Mouse (Mus musculus): ENCODE data around the gene Myo15b. TPM values are rescaled to one million over a fixed set of nuclear protein-coding genes. Genes with fewer than 3 reads are reported as not detected.

Gene Myo15b
- 11.7 and 12.1 TPM in 2 replicates for polyA plus RNA-seq (2012; rRNA removed)

DNA sequence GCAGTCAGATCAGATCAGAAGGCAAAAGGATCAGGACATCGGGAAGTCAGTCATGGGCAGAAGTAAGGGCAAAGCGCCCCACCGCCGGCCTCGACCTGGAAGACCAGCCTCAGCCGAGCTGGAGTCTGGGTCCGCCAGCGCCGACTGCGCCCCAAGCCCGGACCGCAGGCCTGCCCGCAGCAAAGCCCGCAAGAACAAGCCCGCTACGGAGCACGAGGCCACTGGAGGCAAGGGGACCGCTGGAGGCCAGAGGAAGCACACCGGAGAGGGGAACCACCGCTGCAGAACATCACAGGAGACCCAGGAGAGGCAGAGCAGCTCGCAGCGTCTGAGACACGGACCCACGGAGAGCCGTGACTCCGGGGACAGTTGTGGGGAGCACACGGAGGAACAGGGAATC lies at the start of gene Myo15b:
TSS of gene Myo15b (plus strand) at position 53 of the 400 bp plus-strand sequence.
- peaks cover 23% of the 10 kb centered on the region for H3K4me1 ChIP-seq (ENCODE audit: control insufficient read depth, insufficient read depth, low read length)
- TF ChIP-seq POLR2A (IDR thresholded peaks at IDR 0.05; ENCODE audit: control insufficient read depth, low read depth, low read length) (no peak), CTCF (IDR thresholded peaks at IDR 0.05; ENCODE audit: control insufficient read depth, insufficient read depth, insufficient replicate concordance, low read depth, low read length) (no peak)
- H3K27ac ChIP-seq (ENCODE audit: control insufficient read depth, insufficient read depth, low read depth, low read length) = no peak within 1 kb of the TSS
- no peaks in the 10 kb centered on the region for H3K36me3 ChIP-seq (ENCODE audit: control insufficient read depth, insufficient read depth, low read length)
- no peaks in the 10 kb centered on the region; the same call in 1 of the 2 replicates for H3K27me3 ChIP-seq (ENCODE audit: control insufficient read depth, insufficient read depth, low read length)
- peak within 1 kb of the TSS; percentile 72 for H3K4me3 ChIP-seq (ENCODE audit: control insufficient read depth, low read depth, low read length)

DNA sequence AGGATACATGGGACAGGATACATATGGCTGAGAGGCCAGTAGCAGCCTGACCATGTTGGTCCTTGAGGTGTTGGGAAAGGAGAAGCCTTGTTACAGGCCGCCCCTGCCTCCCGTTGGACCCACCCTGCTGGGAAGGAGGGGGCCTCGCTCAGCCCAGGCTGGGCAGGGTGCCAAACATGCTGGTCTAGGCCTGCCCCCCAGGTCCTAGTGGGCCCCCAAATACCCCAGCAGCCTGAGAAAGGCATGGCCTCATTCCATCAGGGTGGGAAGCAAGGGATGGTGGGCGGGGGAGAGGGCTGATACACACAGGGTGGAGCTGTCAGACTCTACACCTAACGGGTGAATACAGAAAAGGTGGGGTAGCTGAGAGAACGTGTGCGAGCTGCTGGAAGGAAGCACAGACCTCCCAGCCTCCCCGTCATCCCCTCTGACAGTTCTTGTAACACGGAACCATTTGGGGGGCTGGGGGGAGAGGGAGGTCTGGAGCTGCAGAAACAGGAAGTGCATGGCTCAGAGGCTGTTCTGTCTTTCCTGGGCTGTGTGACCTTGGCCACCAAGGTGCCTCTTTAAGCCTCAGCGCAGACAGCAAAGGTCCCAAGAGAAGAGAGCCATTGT lies 49.4 kb upstream of the Myo15b start:
- H3K27ac ChIP-seq (ENCODE audit: control insufficient read depth, insufficient read depth, low read depth, low read length) = no peak overlapping the region
- no peak overlapping the region for H3K4me3 ChIP-seq (ENCODE audit: control insufficient read depth, low read depth, low read length)
- H3K36me3 ChIP-seq (ENCODE audit: control insufficient read depth, insufficient read depth, low read length) = no peaks in the 10 kb centered on the region
- peaks cover 10% of the 10 kb centered on the region for H3K4me1 ChIP-seq (ENCODE audit: control insufficient read depth, insufficient read depth, low read length)
- no peaks in the 10 kb centered on the region for H3K27me3 ChIP-seq (ENCODE audit: control insufficient read depth, insufficient read depth, low read length)
- no peak for TF ChIP-seq POLR2A (IDR thresholded peaks at IDR 0.05; ENCODE audit: control insufficient read depth, low read depth, low read length)
- no peak for TF ChIP-seq CTCF (IDR thresholded peaks at IDR 0.05; ENCODE audit: control insufficient read depth, insufficient read depth, insufficient replicate concordance, low read depth, low read length)

DNA sequence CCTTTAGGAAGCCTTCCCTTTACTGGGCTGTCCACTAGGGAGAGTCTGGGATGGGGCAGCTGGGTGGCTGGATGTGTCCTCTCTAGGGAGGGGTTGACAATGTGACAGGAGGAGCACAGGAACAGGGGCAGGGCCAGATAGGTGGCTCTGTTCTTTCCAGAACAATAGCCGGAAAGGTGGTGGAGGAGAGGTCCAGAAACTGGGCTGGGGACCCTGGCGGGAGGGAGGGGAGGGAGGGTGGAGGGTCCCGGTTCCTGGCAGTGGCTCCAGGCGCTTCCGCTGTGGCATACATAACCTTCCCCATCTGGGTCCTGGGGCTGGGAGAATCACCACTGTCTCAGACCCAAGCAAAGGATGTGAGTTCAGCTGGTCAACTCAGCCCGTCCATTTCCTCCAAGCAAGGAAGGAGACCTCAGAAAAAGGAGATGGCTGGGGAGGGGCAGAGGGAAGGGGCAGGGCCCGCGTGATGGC lies 48.9 kb upstream of the Myo15b start:
- H3K27ac ChIP-seq (ENCODE audit: control insufficient read depth, insufficient read depth, low read depth, low read length) = no peak overlapping the region
- TF ChIP-seq POLR2A (IDR thresholded peaks at IDR 0.05; ENCODE audit: control insufficient read depth, low read depth, low read length) = no peak
- no peak for TF ChIP-seq CTCF (IDR thresholded peaks at IDR 0.05; ENCODE audit: control insufficient read depth, insufficient read depth, insufficient replicate concordance, low read depth, low read length)
- no peaks in the 10 kb centered on the region for H3K36me3 ChIP-seq (ENCODE audit: control insufficient read depth, insufficient read depth, low read length)
- H3K27me3 ChIP-seq (ENCODE audit: control insufficient read depth, insufficient read depth, low read length) = no peaks in the 10 kb centered on the region
- H3K4me3 ChIP-seq (ENCODE audit: control insufficient read depth, low read depth, low read length) = no peak overlapping the region
- peaks cover 15% of the 10 kb centered on the region for H3K4me1 ChIP-seq (ENCODE audit: control insufficient read depth, insufficient read depth, low read length)

DNA sequence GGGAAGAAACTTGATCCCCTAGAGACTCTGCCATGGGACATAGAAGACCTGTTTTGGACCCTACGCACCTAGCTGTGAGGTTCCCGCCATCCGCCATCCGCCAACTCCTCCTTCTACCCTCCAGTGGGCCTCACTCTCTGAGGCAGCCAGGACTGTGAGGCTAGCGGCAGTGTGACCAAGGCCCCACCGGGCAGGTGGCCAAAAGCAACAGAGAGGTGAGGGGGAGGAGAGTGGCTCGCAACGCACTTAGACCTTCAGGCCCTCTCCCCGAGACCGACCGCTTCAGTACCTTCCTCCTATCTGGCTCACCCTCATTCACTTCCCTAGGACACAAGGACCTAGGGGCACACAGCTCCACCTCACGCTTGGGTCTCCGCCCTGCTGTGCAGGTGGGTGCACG lies 47.8 kb upstream of the Myo15b start:
- no peak for TF ChIP-seq CTCF (IDR thresholded peaks at IDR 0.05; ENCODE audit: control insufficient read depth, insufficient read depth, insufficient replicate concordance, low read depth, low read length)
- TF ChIP-seq POLR2A (IDR thresholded peaks at IDR 0.05; ENCODE audit: control insufficient read depth, low read depth, low read length) = no peak
- Histone ChIP-seq H3K4me1 (ENCODE audit: control insufficient read depth, insufficient read depth, low read length) (peaks cover 23% of the 10 kb centered on the region), H3K36me3 (ENCODE audit: control insufficient read depth, insufficient read depth, low read length) (no peaks in the 10 kb centered on the region), H3K4me3 (ENCODE audit: control insufficient read depth, low read depth, low read length) (no peak overlapping the region), H3K27ac (ENCODE audit: control insufficient read depth, insufficient read depth, low read depth, low read length) (no peak overlapping the region), H3K27me3 (ENCODE audit: control insufficient read depth, insufficient read depth, low read length) (no peaks in the 10 kb centered on the region)

DNA sequence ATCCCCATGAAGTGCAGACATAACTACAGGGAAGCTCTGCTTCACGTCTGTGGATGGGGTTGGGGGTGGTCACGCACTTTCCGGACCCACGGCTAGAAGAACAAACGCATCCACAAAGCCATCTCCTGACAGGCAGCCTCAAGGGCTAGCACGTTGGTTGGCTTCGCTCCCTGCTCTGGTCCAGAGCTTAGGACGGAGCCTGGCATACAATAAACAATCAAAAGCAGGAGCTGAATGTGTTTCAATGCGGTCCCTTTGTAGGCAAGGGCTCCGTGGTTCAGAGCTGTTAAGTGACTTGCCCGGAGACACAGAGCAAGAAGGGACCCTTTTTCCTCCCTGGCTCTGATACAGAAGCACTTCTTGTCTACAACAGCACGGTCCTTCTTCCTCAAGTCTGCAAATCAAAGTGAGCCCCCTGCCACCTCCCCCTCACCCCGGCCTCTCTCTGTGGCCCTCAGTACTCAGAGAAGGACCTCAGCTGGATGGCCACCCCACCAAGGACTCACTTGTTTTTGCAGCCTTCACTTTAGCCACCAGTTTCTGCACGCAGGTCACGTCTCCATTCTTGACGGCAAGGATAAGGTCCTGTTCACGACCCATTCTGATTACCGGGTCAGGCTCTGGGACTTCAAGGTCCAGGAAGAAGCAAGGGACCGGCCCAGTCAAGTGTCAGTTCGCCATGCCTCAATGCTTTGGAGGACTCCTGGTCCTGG lies 46.7 kb upstream of the Myo15b start:
- Histone ChIP-seq H3K4me3 (ENCODE audit: control insufficient read depth, low read depth, low read length) (no peak overlapping the region), H3K4me1 (ENCODE audit: control insufficient read depth, insufficient read depth, low read length) (peaks cover 24% of the 10 kb centered on the region), H3K27me3 (ENCODE audit: control insufficient read depth, insufficient read depth, low read length) (no peaks in the 10 kb centered on the region), H3K36me3 (ENCODE audit: control insufficient read depth, insufficient read depth, low read length) (no peaks in the 10 kb centered on the region), H3K27ac (ENCODE audit: control insufficient read depth, insufficient read depth, low read depth, low read length) (no peak overlapping the region)
- no peak for TF ChIP-seq CTCF (IDR thresholded peaks at IDR 0.05; ENCODE audit: control insufficient read depth, insufficient read depth, insufficient replicate concordance, low read depth, low read length)

DNA sequence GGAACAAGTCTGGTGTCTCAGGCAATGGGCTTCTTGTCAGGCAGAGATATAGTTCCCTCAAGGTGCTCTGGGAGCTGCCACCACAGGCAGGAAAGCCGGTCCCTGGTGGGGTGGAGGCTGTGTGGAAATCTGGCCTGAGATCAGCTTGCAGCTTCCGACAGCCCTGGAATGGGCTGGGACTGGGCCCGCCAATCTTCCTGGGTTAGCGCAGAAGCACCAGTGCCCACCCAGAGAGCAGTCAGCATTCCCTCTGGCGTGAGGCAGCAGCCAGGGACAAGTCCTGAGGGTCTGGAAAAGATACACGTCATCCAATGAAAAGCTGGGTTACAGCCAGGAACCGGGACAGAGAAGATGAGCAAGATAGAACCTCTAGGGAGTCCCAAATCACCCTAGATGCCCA lies 46.1 kb upstream of the Myo15b start:
- no peak overlapping the region for H3K4me3 ChIP-seq (ENCODE audit: control insufficient read depth, low read depth, low read length)
- no peaks in the 10 kb centered on the region for H3K27me3 ChIP-seq (ENCODE audit: control insufficient read depth, insufficient read depth, low read length)
- no peak for TF ChIP-seq CTCF (IDR thresholded peaks at IDR 0.05; ENCODE audit: control insufficient read depth, insufficient read depth, insufficient replicate concordance, low read depth, low read length)
- no peak for TF ChIP-seq POLR2A (IDR thresholded peaks at IDR 0.05; ENCODE audit: control insufficient read depth, low read depth, low read length)
- H3K36me3 ChIP-seq (ENCODE audit: control insufficient read depth, insufficient read depth, low read length) = no peaks in the 10 kb centered on the region
- peaks cover 24% of the 10 kb centered on the region for H3K4me1 ChIP-seq (ENCODE audit: control insufficient read depth, insufficient read depth, low read length)
- H3K27ac ChIP-seq (ENCODE audit: control insufficient read depth, insufficient read depth, low read depth, low read length) = no peak overlapping the region

DNA sequence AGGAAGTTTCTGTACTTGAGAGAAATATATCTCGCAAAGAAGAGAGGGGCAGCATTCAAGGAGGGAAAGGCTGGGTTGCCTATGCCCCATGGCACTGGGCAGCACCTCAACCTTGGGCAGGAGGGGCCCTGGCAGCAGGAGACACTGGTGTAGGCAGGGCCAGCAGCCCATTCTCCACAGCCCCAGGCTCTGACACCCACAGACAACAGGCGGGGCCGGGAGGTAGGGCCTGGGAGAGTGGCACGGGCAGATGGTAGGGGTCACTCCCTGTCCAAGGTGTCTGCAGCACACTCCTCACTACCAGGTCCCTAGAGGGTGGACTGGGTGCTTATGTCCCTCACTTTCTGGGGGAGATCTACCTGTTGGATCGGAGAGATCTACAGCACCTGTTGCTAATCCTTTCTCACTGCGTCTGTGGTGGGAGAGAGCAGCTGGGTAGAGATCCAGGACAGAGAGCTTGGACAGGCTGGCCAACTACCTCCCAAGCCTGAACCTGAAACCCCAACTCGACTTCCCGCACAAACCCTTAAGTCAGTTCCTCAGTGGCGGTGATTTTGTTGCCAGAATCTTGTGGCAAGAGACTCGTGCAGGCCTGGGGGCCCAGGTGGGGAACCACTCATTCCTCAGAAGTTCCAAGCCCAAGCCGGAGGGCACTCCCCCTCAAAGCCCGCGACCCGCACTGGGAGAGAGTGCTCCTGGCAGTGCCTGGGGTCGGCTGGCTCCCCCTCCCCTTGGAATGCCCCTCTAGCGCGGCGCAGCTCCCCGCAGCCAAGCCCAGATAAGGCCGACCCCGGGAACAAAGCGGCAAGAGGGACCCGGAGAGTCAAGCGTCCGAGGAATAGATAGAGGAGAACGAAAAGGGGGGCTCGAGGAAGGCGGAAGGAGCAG lies 45.4 kb upstream of the Myo15b start:
- TF ChIP-seq CTCF (IDR thresholded peaks at IDR 0.05; ENCODE audit: control insufficient read depth, insufficient read depth, insufficient replicate concordance, low read depth, low read length) (no peak), POLR2A (IDR thresholded peaks at IDR 0.05; ENCODE audit: control insufficient read depth, low read depth, low read length) (no peak)
- Histone ChIP-seq H3K36me3 (ENCODE audit: control insufficient read depth, insufficient read depth, low read length) (no peaks in the 10 kb centered on the region), H3K4me1 (ENCODE audit: control insufficient read depth, insufficient read depth, low read length) (peaks cover 24% of the 10 kb centered on the region), H3K4me3 (ENCODE audit: control insufficient read depth, low read depth, low read length) (peak overlapping the region; percentile 85), H3K27me3 (ENCODE audit: control insufficient read depth, insufficient read depth, low read length) (no peaks in the 10 kb centered on the region), H3K27ac (ENCODE audit: control insufficient read depth, insufficient read depth, low read depth, low read length) (no peak overlapping the region; the same call in 1 of the 2 replicates)
